Mouse (Mus musculus) B cell, adult 2 months (primary cell): ENCODE results near the gene Llgl2.
A peak's percentile ranks its signal among the peaks of the same experiment; 100 is the strongest.

ENCODE experiments used
- DNase-seq, 2 experiments: peaks; one replicate each; pipeline ENCODE4 v3.0.0; 2022

Llgl2 gene

GRCm38 (mm10) chr11:115810377-115810776 is 13.5 kb upstream of the Llgl2 start:
- no peak for DNase-seq

- DNase-seq = no peak
Observed at GRCm38 (mm10) chr11:115811381-115812093, 12.3 kb upstream of the Llgl2 start.

GRCm38 (mm10) chr11:115812095-115812494 is 11.8 kb upstream of the Llgl2 start:
- no peak for DNase-seq

- peak in 1 of 2 experiments; percentile 8 for DNase-seq
Observed at GRCm38 (mm10) chr11:115812533-115813420, 11.1 kb upstream of the Llgl2 start.

DNA sequence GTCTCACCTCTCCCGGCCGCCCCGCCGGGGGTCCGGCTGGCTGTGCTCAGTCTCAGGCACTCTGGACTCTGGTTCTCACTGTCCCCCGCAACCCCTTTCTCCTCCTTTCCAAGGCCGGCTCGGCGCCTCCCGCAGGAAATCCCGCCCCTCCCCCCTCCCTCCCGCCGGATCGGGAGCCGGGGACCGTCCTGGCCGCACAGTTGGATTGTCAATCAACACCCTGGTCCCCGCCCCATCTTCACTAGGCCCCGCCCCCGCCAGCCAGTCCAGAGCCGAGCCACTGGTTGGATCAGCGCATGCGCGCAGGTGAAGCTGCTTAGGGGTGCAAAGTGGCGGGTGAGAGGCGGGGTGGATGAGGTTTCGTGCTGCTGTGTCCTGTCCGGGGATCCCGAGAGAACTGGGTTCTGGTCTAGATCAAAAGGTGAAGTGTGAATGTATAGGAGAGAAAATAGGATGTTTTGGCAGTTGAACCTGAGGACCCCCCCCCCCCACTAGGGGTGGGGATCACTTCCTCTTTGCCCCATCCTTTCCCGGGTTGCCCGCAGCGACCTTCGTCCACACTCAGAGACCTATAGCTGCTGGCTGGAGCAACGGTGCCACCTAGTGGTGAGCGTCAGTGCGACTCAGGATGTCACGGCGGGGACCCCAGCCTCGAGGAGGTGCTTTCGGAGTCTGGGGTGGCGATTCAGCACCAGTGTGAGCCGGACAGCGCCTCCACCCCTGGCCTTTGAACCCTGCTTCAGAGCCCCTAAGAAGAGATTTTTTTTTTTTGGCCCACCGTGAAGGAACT is 10.1 kb upstream of the Llgl2 start, which contains the start of gene Caskin2:
Caskin2 (minus strand) TSS at position 133 of the 790 bp plus-strand sequence.
- DNase-seq = peak; percentile 96

- DNase-seq = peak; percentile 92 to 93
Observed at GRCm38 (mm10) chr11:115814605-115815450, 9.0 kb upstream of the Llgl2 start, which contains the start of gene Tsen54. Gene Tsen54, plus strand, starts transcription at chr11:115814724.

GRCm38 (mm10) chr11:115817331-115817730 is 6.5 kb upstream of the Llgl2 start:
- no peak for DNase-seq

DNA sequence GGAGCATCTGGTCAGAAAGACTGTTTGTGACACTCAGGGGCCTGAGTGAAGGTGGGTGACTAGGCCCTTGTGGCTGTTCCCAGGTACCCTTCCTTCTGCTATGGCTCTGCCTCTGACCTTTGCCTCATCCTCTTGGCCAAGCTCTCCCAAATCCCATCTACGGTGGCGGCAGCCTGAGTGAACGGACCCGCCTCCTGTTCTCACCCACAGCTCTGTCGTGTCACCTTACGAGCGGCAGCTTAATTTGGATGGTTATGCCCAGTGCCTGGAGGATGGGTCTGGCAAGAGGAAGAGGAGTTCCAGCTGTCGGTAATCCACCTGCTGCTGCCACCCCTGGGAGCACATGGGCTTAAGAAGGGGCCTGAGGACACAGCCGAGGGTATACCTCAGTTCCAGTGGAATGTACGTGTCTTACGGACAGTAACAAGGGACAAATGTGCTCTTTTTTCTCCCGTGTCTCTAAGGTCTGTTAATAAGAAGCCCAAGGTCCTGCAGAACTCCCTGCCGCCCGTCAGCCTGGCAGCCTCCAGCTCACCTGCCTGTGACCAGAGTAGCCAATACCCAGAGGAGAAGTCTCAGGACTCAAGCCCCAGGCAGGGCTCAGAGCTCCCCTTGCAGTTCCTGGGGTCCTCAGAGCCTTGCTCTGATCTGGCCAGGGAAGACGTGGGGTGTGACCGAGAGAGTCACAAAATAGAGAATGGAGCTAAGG is 3.8 kb upstream of the Llgl2 start:
- DNase-seq = no peak

- no peak for DNase-seq
Observed at GRCm38 (mm10) chr11:115821001-115821400, 2.8 kb upstream of the Llgl2 start.

DNA sequence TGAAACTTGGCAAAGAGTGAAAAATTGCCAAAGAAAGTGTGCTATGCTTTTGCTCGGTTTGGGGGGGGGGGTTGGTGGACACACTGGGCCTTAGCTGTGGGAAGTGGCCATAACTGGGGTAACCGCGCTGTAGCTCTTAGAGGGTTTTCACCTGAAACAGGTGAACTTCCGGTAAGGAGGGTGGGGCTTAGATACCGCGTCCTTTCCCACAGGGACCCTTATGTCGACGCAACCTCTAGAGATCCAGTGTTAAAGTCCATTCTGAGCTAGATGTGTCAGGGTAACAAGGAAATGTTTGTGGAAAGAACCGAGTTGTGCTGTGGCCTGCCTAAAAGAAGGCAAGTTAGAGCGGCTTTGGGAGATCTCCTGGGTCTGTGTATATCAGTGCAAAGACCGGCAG is 964 bp downstream of the Llgl2 start:
- no peak for DNase-seq

- DNase-seq = no peak
Observed at GRCm38 (mm10) chr11:115826487-115826886, 2.6 kb downstream of the Llgl2 start.

- no peak for DNase-seq
Observed at GRCm38 (mm10) chr11:115827624-115828023, 3.8 kb downstream of the Llgl2 start.

- no peak for DNase-seq
Observed at GRCm38 (mm10) chr11:115829036-115829435, 5.2 kb downstream of the Llgl2 start.

DNA sequence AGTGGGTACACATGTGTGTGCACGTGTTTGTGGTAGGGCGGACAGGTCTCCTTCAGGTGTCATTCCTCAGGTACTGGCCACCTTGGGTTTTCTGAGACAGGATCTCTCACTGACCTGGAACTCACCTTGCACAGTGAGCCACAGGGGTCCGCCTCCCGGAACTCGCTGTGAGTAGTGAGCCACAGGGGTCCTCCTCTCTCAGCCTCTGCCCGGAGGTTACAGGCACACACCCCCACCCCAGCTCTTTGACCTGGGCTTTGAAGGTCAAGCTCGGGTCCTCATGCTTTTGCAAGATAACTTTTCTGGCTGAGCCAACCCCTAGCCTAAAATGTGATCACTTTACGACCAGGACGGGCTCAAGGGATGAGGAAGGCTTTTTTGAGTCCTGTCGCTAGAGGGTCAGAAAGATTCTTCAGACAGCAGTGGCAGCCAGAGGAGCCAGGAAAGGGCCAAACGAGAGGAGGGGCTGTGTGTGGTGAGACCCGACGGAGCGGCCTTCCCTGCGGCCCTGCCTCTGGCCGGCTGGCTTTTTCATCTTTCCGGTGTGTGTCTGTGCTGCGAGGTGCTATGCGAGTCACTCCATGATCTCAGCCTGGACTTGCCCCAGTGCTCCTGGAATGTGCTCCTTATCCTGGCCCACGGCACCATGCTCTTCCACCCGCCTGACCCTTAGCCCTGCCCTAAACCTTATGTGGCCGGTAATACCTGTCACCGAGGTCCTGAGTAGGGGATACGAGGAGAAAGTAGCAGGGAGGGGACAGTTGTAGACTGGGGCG is 6.9 kb downstream of the Llgl2 start:
- DNase-seq = no peak

GRCm38 (mm10) chr11:115831518-115831917 is 7.7 kb downstream of the Llgl2 start:
- DNase-seq = no peak

DNA sequence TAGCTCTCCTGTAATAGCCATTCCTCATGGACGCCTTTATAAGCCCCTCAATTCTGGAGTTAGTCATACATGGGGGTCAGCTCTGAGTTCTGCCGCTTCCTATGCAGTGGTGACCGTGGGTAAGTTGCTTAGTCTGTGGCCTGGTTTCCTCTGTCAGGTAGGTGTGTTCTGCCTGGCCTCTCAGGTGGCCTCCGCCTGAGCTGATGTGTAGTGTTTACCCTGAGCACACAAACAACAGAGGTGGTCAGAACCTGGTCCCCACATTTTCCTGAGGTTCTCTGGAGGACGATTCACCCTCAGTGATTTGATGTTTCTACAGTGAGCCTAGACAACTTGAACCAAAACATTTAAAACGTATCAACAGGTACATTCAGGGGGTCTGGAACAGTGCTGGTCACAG is 8.2 kb downstream of the Llgl2 start:
- no peak for DNase-seq

GRCm38 (mm10) chr11:115832523-115832922 is 8.7 kb downstream of the Llgl2 start:
- DNase-seq = no peak

DNA sequence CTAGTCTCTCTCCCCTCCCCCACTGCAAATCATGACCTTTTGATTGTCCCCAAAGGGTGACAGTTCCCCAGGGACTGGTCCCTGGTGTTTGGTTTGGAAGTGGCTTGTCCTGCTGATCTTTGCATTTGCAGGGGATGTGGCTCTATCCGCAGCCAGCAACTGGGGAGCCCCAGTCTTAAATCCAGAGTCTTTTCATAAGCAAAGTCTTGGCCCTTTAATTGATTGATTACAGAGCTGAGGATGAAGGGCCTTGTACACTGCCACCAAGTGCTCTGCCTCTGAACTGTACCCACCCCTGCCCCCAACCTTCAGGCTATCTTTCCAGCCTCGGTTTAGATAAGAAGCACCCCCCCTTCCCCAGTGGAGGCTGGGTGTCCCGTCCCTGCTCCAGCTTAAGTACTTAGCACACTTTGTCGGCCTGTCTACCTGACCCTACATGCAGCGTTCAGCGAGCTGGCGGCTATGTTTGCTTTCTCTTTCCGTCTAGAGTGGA is 9.2 kb downstream of the Llgl2 start:
- no peak for DNase-seq

DNA sequence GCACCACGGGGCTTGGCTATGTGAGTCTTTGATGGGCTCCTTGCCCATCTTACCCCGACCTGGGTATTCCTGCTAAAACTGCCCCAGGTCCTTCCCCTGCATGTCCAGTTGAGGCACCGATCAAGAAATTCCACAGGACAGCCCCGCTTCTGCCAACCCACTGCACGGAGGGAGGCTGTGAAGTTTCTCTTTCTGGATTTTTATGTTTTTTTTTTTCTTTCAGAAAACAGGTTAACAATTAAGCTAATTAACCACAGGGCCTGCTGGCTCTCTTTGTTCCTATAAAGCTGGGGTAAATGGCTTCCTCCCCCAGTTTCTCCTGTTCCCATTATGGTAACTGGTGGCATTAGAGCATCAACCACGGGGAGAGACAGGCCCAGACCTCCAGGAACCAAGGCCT is 10.2 kb downstream of the Llgl2 start:
- DNase-seq = no peak

DNA sequence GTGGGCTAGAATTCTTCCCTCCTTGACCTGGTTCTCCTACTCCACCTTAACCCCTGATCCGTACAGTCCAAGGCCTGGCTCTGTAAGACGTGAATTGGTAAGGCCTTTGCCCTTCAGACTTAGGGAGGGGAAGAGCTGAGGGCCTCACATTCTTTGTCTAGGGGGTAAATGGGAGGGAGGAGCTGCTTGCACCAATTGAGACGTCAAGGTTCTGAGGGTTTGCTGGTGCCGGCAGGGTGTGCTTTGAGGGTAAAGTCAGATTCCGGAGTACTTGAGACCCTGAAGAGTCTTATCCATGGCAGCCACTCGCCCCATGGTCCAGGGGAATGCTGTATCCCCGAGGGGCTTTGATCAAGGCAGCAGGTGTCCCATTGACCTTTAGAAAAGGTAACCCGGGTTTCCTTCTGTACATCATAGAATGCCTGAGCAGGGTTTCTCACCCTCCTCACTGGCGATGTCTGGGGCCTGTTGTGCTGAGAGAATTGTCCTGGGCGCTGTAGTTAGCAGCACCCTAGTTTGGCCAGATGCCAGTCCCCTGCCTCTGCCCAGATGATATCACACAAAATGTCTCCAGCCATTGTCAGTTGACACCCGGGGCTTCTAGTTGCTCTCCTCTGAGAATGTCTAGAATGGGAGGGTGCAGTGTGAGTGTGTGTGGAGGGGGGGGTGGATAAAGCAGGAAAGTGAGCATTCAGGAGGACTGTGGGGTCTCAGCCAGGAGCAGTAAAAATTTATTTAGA is 13.0 kb downstream of the Llgl2 start:
- DNase-seq = no peak
